Mouse (Mus musculus): ENCODE measurements around the gene Hoxb9. TPM values are rescaled to one million over a fixed set of nuclear protein-coding genes. Genes with fewer than 3 reads are reported as not detected.

Gene Hoxb9
- total RNA-seq, 1 experiment from 2014 or later: 202 TPM

- DNase-seq: no peak
These were observed 4.0 kb upstream of the Hoxb9 start for GRCm38 (mm10) chr11:96267021-96267920.

- DNase-seq: no peak
These were observed 3.1 kb upstream of the Hoxb9 start for GRCm38 (mm10) chr11:96268031-96268745.

GRCm38 (mm10) chr11:96269869-96270268 is 1.4 kb upstream of the Hoxb9 start:
- peak; percentile 90 for DNase-seq

- peak; percentile 74 for DNase-seq
These were observed 319 bp downstream of the Hoxb9 start for GRCm38 (mm10) chr11:96271541-96272011.

- peak; percentile 55 for DNase-seq
These were observed 1.0 kb downstream of the Hoxb9 start for GRCm38 (mm10) chr11:96272024-96272921.

- no peak for DNase-seq
These were observed 3.2 kb downstream of the Hoxb9 start for GRCm38 (mm10) chr11:96274428-96274827.

- DNase-seq: peak; percentile 61
These were observed 4.6 kb downstream of the Hoxb9 start for GRCm38 (mm10) chr11:96275896-96276295.

GRCm38 (mm10) chr11:96277151-96278044 is 6.1 kb downstream of the Hoxb9 start:
- DNase-seq: peak; percentile 62

- DNase-seq: no peak
These were observed 7.1 kb downstream of the Hoxb9 start for GRCm38 (mm10) chr11:96278324-96278723.

- peak; percentile 86 for DNase-seq
These were observed 7.5 kb downstream of the Hoxb9 start for GRCm38 (mm10) chr11:96278773-96279172.

- no peak for DNase-seq
These were observed 8.4 kb downstream of the Hoxb9 start for GRCm38 (mm10) chr11:96279421-96280233.

GRCm38 (mm10) chr11:96280399-96281378 is 9.4 kb downstream of the Hoxb9 start:
- DNase-seq: no peak

- no peak for DNase-seq
These were observed 10.1 kb downstream of the Hoxb9 start for GRCm38 (mm10) chr11:96281396-96281795.

GRCm38 (mm10) chr11:96281855-96282570 is 10.8 kb downstream of the Hoxb9 start, which contains the start of gene Hoxb8:
Hoxb8 (plus strand) TSS chr11:96281905.
- no peak for DNase-seq

- DNase-seq: no peak
These were observed 11.7 kb downstream of the Hoxb9 start for GRCm38 (mm10) chr11:96282795-96283430.

GRCm38 (mm10) chr11:96284041-96284749 is 12.9 kb downstream of the Hoxb9 start:
- peak; percentile 56 for DNase-seq
